Mouse (Mus musculus) left cerebral cortex, postnatal 25 days (tissue): Measurements from ENCODE around the gene Lrrc27. TPM values are rescaled to one million over a fixed set of nuclear protein-coding genes. Genes with fewer than 3 reads are reported as not detected.

Experiments used
- DNase-seq, 2 experiments: peaks; one replicate each; pipeline ENCODE4 v3.0.0; 2022; ENCODE audit warnings: low spot score in 2 of 2, mixed read lengths in 1 of 2
- intact Hi-C: fragments of 180-260 bp; cut with DNase I; formaldehyde crosslinking; loops from one replicate; pipeline ENCODE4 v1.15.1; 2025
- total RNA-seq, 2 experiments: library from RNA; stranded (reverse); gene quantifications; 2 replicates each; pipeline ENCODE4 v1.2.3; 2021

Lrrc27 gene
- total RNA-seq, 2 experiments from 2014 or later: 5.5 to 6.4 TPM

- intact Hi-C loops: no loop called here
- DNase-seq: no peak
Measured at GRCm38 (mm10) chr7:139230241-139230640, 17.5 kb downstream of the Lrrc27 start.

GRCm38 (mm10) chr7:139233714-139234113, 20.9 kb downstream of the Lrrc27 start:
- intact Hi-C loops: loop anchor here (1.0 kb wide), 2 partner anchors 66 to 240 kb away; no protein-coding TSS in a partner anchor
- DNase-seq: peak; percentile 84 to 91

- DNase-seq: peak; percentile 27 to 38
- intact Hi-C loops: no loop called here
Measured at GRCm38 (mm10) chr7:139234426-139235188, 21.8 kb downstream of the Lrrc27 start.

- DNase-seq: no peak
- intact Hi-C loops: no loop called here
Measured at GRCm38 (mm10) chr7:139235651-139236358, 23.0 kb downstream of the Lrrc27 start.

GRCm38 (mm10) chr7:139239432-139239831, 26.6 kb downstream of the Lrrc27 start:
- intact Hi-C loops: no loop called here

GRCm38 (mm10) chr7:139246086-139246485, 33.3 kb downstream of the Lrrc27 start:
- no peak for DNase-seq
- intact Hi-C loops: loop anchor here (2.0 kb wide), 1 partner anchor 27 kb away; no protein-coding TSS in a partner anchor

More at GRCm38 (mm10) chr7:139239432-139239831, 26.6 kb downstream of the Lrrc27 start:
- DNase-seq: no peak

- peak; percentile 58 to 91 for DNase-seq
- intact Hi-C loops: loop anchor here (2.0 kb wide), 1 partner anchor 26 kb away; no protein-coding TSS in a partner anchor
Measured at GRCm38 (mm10) chr7:139246931-139247880, 34.4 kb downstream of the Lrrc27 start.

GRCm38 (mm10) chr7:139247881-139248614, 35.3 kb downstream of the Lrrc27 start, which contains the start of gene Pwwp2b:
Pwwp2b (plus strand) TSS chr7:139248482.
- peak; percentile 58 to 80 for DNase-seq
- intact Hi-C loops: loop anchor here (2.0 kb wide), 1 partner anchor 25 kb away; no protein-coding TSS in a partner anchor

- intact Hi-C loops: no loop called here
- peak in 1 of 2 experiments; percentile 15 for DNase-seq
Measured at GRCm38 (mm10) chr7:139248615-139249405, 36.0 kb downstream of the Lrrc27 start.

- peak in 1 of 2 experiments; percentile 21 for DNase-seq
- intact Hi-C loops: no loop called here
Measured at GRCm38 (mm10) chr7:139249406-139250210, 36.8 kb downstream of the Lrrc27 start.

- DNase-seq: peak in 1 of 2 experiments; percentile 26
- intact Hi-C loops: no loop called here
Measured at GRCm38 (mm10) chr7:139251881-139252301, 39.1 kb downstream of the Lrrc27 start.

GRCm38 (mm10) chr7:139252566-139252965, 39.8 kb downstream of the Lrrc27 start:
- intact Hi-C loops: no loop called here
- DNase-seq: no peak

- DNase-seq: no peak
- intact Hi-C loops: no loop called here
Measured at GRCm38 (mm10) chr7:139252986-139253385, 40.2 kb downstream of the Lrrc27 start.

- intact Hi-C loops: no loop called here
- no peak for DNase-seq
Measured at GRCm38 (mm10) chr7:139253462-139253861, 40.7 kb downstream of the Lrrc27 start.

GRCm38 (mm10) chr7:139254626-139255025, 41.8 kb downstream of the Lrrc27 start:
- no peak for DNase-seq
- intact Hi-C loops: no loop called here

GRCm38 (mm10) chr7:139257752-139258542, 45.2 kb downstream of the Lrrc27 start:
- intact Hi-C loops: no loop called here
- DNase-seq: no peak
